Mouse (Mus musculus) bone marrow macrophage, adult 2 months (primary cell): ENCODE data around the gene Zer1.

Experiments
- CTCF ChIP-seq: IDR thresholded peaks from 2 replicates; pipeline ENCODE4 v1.5.1; 2012; ENCODE audit warnings: low read depth, mild to moderate bottlenecking, low read length, moderate library complexity
- POLR2A ChIP-seq: IDR thresholded peaks from 2 replicates; pipeline ENCODE4 v1.6.1; 2012; ENCODE audit warnings: mild to moderate bottlenecking, low read depth, low read length, borderline replicate concordance

DNA sequence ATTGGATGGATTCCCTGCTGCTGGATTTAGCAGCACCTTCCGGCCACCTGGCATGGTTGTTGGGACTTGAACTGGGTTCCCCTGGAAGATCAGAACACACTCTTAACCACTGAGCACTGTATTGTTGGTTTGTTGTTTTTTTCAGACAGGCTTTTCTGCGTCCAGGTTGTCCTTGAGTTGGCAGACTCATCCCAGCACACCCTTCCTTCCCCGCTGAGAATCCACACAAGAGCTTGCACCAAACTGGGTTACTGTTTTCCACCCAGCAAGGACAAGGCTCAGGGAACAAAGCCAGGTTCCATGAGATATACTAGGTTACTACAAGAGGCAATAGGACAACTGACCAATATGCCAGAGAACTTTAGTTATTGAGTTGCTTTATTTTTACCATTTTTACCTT lies 67.6 kb downstream of the Zer1 start:
- TF ChIP-seq CTCF (no peak), POLR2A (no peak)
